Mouse (Mus musculus): ENCODE data around the gene Ap1m2.

Ap1m2 gene

GRCm38 (mm10) chr9:21312134-21312533 is at the start of gene Ap1m2:
Gene Ap1m2 (minus strand): TSS chr9:21312337.
- in situ Hi-C loops (cut with MboI; ENCODE audit: unreplicated experiment in 2 of 2): loop anchor here (5.0 to 25.0 kb wide), 5 partner anchors 40 to 150 kb away; partner anchors contain the start of genes Pde4a (in 1 of the 2) and Qtrt1 (in 1 of the 2)

DNA sequence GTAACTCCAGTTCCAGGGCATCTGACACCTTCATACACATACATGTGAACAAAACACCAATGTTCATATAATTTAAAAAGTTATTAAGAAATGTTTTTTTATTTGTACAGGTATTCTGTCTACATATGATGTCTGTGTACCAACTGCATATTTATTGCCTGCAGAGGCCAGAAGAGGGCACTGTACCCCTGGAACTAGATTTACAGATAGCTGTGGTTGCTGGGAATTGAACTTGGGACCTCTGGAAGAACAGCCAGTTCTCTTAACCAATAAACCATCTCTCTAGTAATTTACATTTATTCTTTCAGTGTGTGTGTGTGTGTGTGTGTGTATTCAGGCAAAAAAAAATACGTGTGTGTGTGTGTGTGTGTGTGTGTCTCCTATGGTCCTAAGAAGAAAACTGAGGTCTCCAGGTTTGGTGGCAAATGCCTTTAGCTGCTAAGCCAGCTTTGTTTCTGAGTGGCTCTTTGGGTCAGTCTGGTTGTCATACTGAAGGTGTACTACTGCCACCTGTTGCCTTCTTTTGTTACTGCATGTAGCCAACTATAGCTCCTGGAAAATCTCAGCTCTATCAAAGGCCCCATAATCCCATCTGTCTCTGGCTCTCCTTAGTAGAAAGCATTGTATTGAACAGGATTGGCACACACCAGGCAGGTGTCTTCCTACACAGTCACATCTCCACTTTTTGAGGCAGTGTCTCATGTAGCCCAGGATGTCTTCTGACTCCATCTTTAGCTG is 45.0 kb upstream of the Ap1m2 start:
- in situ Hi-C loops (cut with MboI; ENCODE audit: unreplicated experiment in 2 of 2): no loop called here

GRCm38 (mm10) chr9:21354796-21355195 is 42.7 kb upstream of the Ap1m2 start:
- in situ Hi-C loops (cut with MboI; ENCODE audit: unreplicated experiment in 2 of 2): loop anchor here (5.0 kb wide), 3 partner anchors 37 to 132 kb away; partner anchors contain the start of gene Ap1m2 (in 1 of the 2)

DNA sequence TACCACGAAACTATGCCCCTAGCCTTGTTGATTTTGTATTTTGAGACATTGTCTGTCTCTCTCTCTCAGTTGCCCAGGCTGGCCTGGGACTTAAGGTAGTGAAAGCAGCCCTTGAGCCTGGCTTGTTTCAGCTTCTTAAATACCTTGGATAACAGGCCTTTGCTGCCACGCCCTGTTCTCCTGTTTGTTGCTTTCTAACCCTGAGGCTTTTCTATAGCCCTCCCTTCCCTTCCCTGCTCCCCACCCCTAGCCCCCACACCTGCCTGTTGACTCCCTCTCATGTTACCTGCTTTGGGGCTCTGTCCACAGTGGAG is 41.2 kb upstream of the Ap1m2 start:
- in situ Hi-C loops (cut with MboI; ENCODE audit: unreplicated experiment in 2 of 2): loop anchor here (5.0 kb wide), 3 partner anchors 36 to 131 kb away; partner anchors contain the start of gene Ap1m2 (in 1 of the 2)

- in situ Hi-C loops (cut with MboI; ENCODE audit: unreplicated experiment in 2 of 2): loop anchor here (5.0 kb wide), 3 partner anchors 35 to 130 kb away; partner anchors contain the start of gene Ap1m2 (in 1 of the 2)
Measured at GRCm38 (mm10) chr9:21352463-21353372, 40.6 kb upstream of the Ap1m2 start.

DNA sequence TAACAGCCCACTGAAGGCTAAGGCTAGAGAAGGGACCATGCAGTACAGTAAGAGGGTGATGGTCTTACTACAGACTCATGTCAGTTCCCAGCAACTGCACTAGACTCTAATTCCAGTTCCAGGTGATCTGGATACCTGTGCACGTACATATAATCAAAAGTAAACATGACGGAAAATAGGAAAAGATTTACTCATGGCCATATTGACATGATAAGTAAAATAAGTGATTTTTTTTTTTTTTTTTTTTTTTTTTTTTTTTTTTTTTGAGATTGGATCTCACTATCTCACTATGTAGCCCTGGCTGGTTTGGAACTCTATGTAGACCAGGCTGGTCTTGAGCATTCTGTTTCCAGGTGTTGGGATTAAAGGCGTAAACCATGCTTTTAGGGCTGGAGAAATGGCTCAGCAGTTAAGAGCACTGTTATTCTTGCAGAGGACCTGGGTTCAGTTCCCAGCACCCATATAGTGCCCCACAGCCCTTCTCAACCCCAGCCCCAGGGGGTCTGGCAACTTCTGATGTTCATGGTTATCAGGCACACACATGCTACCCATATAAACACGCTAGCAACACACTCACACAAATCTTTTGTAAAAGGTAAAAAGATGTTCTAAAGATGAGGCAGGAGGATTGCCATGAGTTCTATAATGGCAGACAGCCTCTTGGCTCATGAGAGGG is 39.7 kb upstream of the Ap1m2 start:
- in situ Hi-C loops (cut with MboI; ENCODE audit: unreplicated experiment in 2 of 2): loop anchor here (5.0 kb wide), 3 partner anchors 35 to 130 kb away; partner anchors contain the start of gene Ap1m2 (in 1 of the 2)

DNA sequence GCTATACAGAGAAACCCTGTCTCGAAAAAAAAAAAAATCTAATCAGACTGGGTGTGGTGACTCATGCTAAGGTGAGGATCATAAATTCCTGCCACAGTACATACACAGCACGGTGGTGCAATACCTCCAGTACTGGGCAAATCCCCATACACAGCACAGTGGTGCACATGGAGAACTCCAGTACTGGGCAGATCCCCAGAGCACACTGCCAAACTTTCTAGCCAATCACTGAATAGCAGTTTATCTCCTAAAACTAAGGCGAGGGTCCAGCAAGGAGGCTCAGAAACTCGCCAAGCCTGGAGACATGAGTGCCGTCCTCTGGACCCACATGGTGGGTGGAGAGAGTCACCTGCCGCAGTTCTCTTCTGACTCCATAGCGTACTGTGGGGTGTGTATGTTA is 39.0 kb upstream of the Ap1m2 start:
- in situ Hi-C loops (cut with MboI; ENCODE audit: unreplicated experiment in 2 of 2): loop anchor here (5.0 kb wide), 3 partner anchors 34 to 129 kb away; partner anchors contain the start of gene Ap1m2 (in 1 of the 2)

- in situ Hi-C loops (cut with MboI; ENCODE audit: unreplicated experiment in 2 of 2): no loop called here
Measured at GRCm38 (mm10) chr9:21348152-21348551, 36.0 kb upstream of the Ap1m2 start.

GRCm38 (mm10) chr9:21346627-21347365 is 34.7 kb upstream of the Ap1m2 start:
- in situ Hi-C loops (cut with MboI; ENCODE audit: unreplicated experiment in 2 of 2): no loop called here

DNA sequence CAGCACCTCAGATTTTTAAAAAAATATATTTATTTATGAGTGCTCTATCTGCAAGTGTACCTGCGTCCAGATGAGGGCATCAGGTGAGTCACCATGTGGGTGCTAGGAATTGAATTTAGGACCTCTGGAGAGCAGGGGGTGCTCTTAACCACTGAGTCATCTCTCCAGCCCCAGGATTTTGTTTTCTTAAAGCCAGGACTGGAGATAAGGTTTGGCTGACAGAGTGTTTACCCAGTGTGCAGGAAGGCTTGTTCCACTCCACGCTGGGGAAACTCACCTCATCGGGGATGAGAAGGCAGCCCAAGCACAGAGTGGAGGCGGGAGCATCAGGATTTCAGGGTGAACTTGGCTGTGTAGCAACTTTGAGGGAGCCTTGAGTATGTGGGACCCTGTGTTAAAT is 28.3 kb upstream of the Ap1m2 start:
- in situ Hi-C loops (cut with MboI; ENCODE audit: unreplicated experiment in 2 of 2): no loop called here

DNA sequence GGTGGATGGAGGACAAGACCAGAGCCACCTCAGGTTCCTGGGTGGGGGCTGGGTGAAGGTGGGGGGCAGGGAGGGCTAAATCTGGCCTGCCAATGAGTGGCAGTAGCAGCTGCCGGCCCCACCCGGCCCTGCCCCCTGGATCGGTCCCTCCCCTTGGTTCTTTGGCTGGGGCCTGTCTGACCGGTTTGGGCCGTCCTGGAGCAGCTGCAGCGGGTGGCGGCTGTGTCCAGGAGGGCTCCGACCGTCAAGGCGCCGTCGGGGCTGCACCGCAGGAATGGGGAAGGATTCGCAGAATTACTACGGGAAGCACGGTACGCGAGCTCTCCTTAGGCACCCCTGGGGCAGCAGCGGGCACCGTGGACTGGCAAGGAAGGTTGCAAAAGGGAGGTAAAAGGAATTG is 25.5 kb upstream of the Ap1m2 start:
- in situ Hi-C loops (cut with MboI; ENCODE audit: unreplicated experiment in 2 of 2): no loop called here

DNA sequence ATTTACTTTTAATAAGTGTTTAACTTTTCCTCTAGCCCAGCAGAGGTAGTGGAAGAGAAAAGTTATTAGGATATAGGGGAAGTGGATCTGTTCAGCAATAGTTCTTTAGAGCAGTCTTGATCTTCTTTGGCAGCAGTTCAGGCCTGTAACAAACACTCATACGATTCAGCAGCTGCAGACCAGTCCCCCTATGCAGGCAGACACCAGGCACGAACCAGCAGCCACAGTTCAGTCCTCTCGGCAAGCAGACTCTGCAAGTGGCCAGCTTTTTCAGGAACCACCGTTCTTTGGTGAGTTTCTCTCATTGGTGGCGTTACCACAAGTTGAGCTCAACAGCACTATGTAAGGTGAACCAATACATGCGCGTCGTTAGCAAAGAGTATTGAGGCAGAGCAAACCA is 24.4 kb upstream of the Ap1m2 start:
- in situ Hi-C loops (cut with MboI; ENCODE audit: unreplicated experiment in 2 of 2): no loop called here

DNA sequence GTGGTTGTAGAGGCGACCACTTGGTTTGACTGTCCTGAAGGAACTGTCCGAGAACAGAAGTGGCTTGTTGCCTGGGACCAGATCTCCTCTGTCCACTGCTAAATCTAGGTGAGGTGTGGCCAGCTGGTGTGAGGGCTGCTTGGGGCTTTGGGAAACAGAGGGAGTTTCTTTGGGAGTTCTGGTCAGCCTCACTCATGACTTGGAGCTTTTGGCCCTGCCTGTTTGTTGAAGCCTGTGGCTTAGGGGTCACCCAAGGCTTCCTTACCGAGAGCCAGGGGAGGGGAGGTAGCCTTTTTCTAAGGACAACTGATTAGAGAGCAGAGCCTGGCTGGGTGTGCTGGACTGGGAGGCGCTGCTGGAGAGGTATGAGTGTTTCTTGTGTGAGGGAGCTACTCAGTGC is 23.3 kb upstream of the Ap1m2 start:
- in situ Hi-C loops (cut with MboI; ENCODE audit: unreplicated experiment in 2 of 2): no loop called here

- in situ Hi-C loops (cut with MboI; ENCODE audit: unreplicated experiment in 2 of 2): no loop called here
Measured at GRCm38 (mm10) chr9:21334747-21335146, 22.6 kb upstream of the Ap1m2 start.

- in situ Hi-C loops (cut with MboI; ENCODE audit: unreplicated experiment in 2 of 2): no loop called here
Measured at GRCm38 (mm10) chr9:21333523-21333922, 21.4 kb upstream of the Ap1m2 start.

- in situ Hi-C loops (cut with MboI; ENCODE audit: unreplicated experiment in 2 of 2): no loop called here
Measured at GRCm38 (mm10) chr9:21332161-21333061, 20.3 kb upstream of the Ap1m2 start.

GRCm38 (mm10) chr9:21331365-21332140 is 19.4 kb upstream of the Ap1m2 start:
- in situ Hi-C loops (cut with MboI; ENCODE audit: unreplicated experiment in 2 of 2): no loop called here

DNA sequence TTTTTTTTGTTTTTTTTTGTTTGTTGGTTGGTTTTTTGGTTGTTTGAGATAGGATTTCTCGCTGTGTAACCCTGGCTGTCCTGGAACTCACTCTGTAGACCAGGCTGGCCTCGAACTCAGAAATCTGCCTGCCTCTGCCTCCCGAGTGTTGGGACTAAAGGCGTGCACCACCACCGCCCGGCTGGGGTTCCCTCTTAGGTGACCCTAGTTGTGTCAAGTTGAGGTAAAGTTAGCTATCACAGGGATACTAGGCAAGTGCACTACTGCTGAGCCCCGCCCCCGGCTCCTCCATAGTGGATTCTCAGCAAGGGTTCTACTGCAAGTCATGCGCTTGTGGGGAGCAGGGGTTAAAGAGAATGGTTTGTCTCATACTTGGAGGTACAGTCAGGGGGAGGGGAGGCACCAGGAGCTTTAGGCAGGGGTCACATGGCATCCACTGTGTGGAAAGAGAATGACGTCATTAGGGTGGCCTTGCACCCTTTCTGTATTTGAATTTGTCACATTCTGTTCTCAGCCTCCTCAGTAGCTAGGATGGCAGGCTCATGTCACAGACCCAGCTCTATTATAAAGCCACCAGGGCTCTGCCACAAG is 17.7 kb upstream of the Ap1m2 start:
- in situ Hi-C loops (cut with MboI; ENCODE audit: unreplicated experiment in 2 of 2): no loop called here
